Mouse (Mus musculus) ES-CJ7 (cell line): Measurements from ENCODE around the gene Fntb.

Experiments
- DNase-seq: peaks from one replicate; pipeline ENCODE4 v3.0.0; 2011; ENCODE audit warnings: low read depth, low spot score

The Fntb gene

GRCm38 (mm10) chr12:76954698-76955423 lies 189.5 kb downstream of the Fntb start:
- no peak for DNase-seq

GRCm38 (mm10) chr12:76957688-76958087 lies 192.3 kb downstream of the Fntb start:
- DNase-seq: no peak

GRCm38 (mm10) chr12:76961052-76961931 lies 195.9 kb downstream of the Fntb start:
- peak; percentile 21 for DNase-seq

- peak; percentile 100 for DNase-seq
Observed at GRCm38 (mm10) chr12:76961932-76962891, 196.8 kb downstream of the Fntb start, which contains the start of gene Max. TSS of gene Max (minus strand) at chr12:76962201.

- DNase-seq: peak; percentile 97
Observed at GRCm38 (mm10) chr12:76965089-76965488, 199.7 kb downstream of the Fntb start.

- DNase-seq: peak; percentile 88
Observed at GRCm38 (mm10) chr12:76965876-76966275, 200.5 kb downstream of the Fntb start.
